Mouse (Mus musculus): ENCODE results near the gene Tsks. TPM values are rescaled to one million over a fixed set of nuclear protein-coding genes. Genes with fewer than 3 reads are reported as not detected.

The Tsks gene
- polyA plus RNA-seq, 1 experiment from 2014 or later = 0.13 TPM

- H3K9me3 ChIP-seq (replicated peaks; ENCODE audit: low read length) = no peaks in the 10 kb centered on the region
- ATAC-seq (replicated peaks; ENCODE audit: low FRiP score, low read depth) = no peak
- no peak overlapping the region for H3K27ac ChIP-seq
- peak; percentile 18; the same call in 1 of the 2 replicates for TF ChIP-seq CTCF (IDR thresholded peaks at IDR 0.05; ENCODE audit: low read depth)
- H3K27me3 ChIP-seq (ENCODE audit: insufficient read depth, low read length) = no peaks in the 10 kb centered on the region
- peaks cover 60% of the 10 kb centered on the region for H3K36me3 ChIP-seq (ENCODE audit: insufficient read depth, low read length)
- no peak for DNase-seq (ENCODE audit: low spot score)
- WGBS = 94% methylated on average over 3 of the region's 3 CpGs
- peaks cover 8% of the 10 kb centered on the region for H3K4me1 ChIP-seq (replicated peaks; ENCODE audit: insufficient read depth, low read length)
- H3K9ac ChIP-seq (ENCODE audit: low read depth, low read length) = no peak overlapping the region
- H3K4me3 ChIP-seq (replicated peaks; ENCODE audit: low read depth, low read length) = no peak overlapping the region
- H3K4me2 ChIP-seq (ENCODE audit: low read length) = no peak overlapping the region
Measured at GRCm38 (mm10) chr7:44978300-44978699, 35.3 kb downstream of the Tsks start.

GRCm38 (mm10) chr7:44981539-44981938 lies 38.5 kb downstream of the Tsks start:
- no peaks in the 10 kb centered on the region for H3K27me3 ChIP-seq (ENCODE audit: insufficient read depth, low read length)
- no peak overlapping the region for H3K4me3 ChIP-seq (replicated peaks; ENCODE audit: low read depth, low read length)
- H3K36me3 ChIP-seq (ENCODE audit: insufficient read depth, low read length) = peaks cover 53% of the 10 kb centered on the region
- ATAC-seq (replicated peaks; ENCODE audit: low FRiP score, low read depth) (no peak), DNase-seq (ENCODE audit: low spot score) (no peak)
- H3K4me2 ChIP-seq (ENCODE audit: low read length) = no peak overlapping the region
- H3K9ac ChIP-seq (ENCODE audit: low read depth, low read length) = no peak overlapping the region
- TF ChIP-seq CTCF (IDR thresholded peaks at IDR 0.05; ENCODE audit: low read depth) = no peak
- WGBS = 94% methylated on average over 8 of the region's 8 CpGs
- peaks cover 10% of the 10 kb centered on the region; the same call in 1 of the 2 replicates for H3K4me1 ChIP-seq (replicated peaks; ENCODE audit: insufficient read depth, low read length)
- no peaks in the 10 kb centered on the region for H3K9me3 ChIP-seq (replicated peaks; ENCODE audit: low read length)
- no peak overlapping the region for H3K27ac ChIP-seq

GRCm38 (mm10) chr7:44983085-44983484 lies 40.1 kb downstream of the Tsks start:
- no peak for ATAC-seq (replicated peaks; ENCODE audit: low FRiP score, low read depth)

GRCm38 (mm10) chr7:44983944-44984832 lies 41.2 kb downstream of the Tsks start:
- Histone ChIP-seq H3K36me3 (ENCODE audit: insufficient read depth, low read length) (peaks cover 29% of the 10 kb centered on the region), H3K27ac (no peak overlapping the region), H3K4me2 (ENCODE audit: low read length) (peak overlapping the region; percentile 86), H3K9me3 (replicated peaks; ENCODE audit: low read length) (no peaks in the 10 kb centered on the region), H3K27me3 (ENCODE audit: insufficient read depth, low read length) (no peaks in the 10 kb centered on the region), H3K9ac (ENCODE audit: low read depth, low read length) (0 out of 2 replicates have a peak overlapping the region, but pooled peaks have one; percentile 18), H3K4me3 (replicated peaks; ENCODE audit: low read depth, low read length) (no peak overlapping the region), H3K4me1 (replicated peaks; ENCODE audit: insufficient read depth, low read length) (peaks cover 19% of the 10 kb centered on the region; the same call in 1 of the 2 replicates)
- 64% methylated on average over 7 of the region's 7 CpGs for WGBS
- no peak for ATAC-seq (replicated peaks; ENCODE audit: low FRiP score, low read depth)
- TF ChIP-seq CTCF (IDR thresholded peaks at IDR 0.05; ENCODE audit: low read depth) = no peak; the same call in 1 of the 2 replicates
- DNase-seq (ENCODE audit: low spot score) = no peak

More at GRCm38 (mm10) chr7:44983085-44983484, 40.1 kb downstream of the Tsks start:
- Histone ChIP-seq H3K4me3 (replicated peaks; ENCODE audit: low read depth, low read length) (no peak overlapping the region), H3K9me3 (replicated peaks; ENCODE audit: low read length) (no peaks in the 10 kb centered on the region), H3K36me3 (ENCODE audit: insufficient read depth, low read length) (peaks cover 41% of the 10 kb centered on the region), H3K4me2 (ENCODE audit: low read length) (no peak overlapping the region), H3K27me3 (ENCODE audit: insufficient read depth, low read length) (no peaks in the 10 kb centered on the region), H3K27ac (no peak overlapping the region), H3K9ac (ENCODE audit: low read depth, low read length) (no peak overlapping the region), H3K4me1 (replicated peaks; ENCODE audit: insufficient read depth, low read length) (peaks cover 15% of the 10 kb centered on the region; the same call in 1 of the 2 replicates)
- TF ChIP-seq CTCF (IDR thresholded peaks at IDR 0.05; ENCODE audit: low read depth) = peak; percentile 91
- 29% methylated on average over 6 of the region's 6 CpGs for whole genome bisulfite sequencing
- DNase-seq (ENCODE audit: low spot score) = peak; percentile 86

- Histone ChIP-seq H3K4me1 (replicated peaks; ENCODE audit: insufficient read depth, low read length) (peaks cover 19% of the 10 kb centered on the region; the same call in 1 of the 2 replicates), H3K27ac (0 out of 2 replicates have a peak overlapping the region, but pooled peaks have one; percentile 96), H3K9me3 (replicated peaks; ENCODE audit: low read length) (no peaks in the 10 kb centered on the region), H3K4me2 (ENCODE audit: low read length) (peak overlapping the region; percentile 86), H3K27me3 (ENCODE audit: insufficient read depth, low read length) (no peaks in the 10 kb centered on the region), H3K4me3 (replicated peaks; ENCODE audit: low read depth, low read length) (0 out of 2 replicates have a peak overlapping the region, but pooled peaks have one; percentile 97), H3K36me3 (ENCODE audit: insufficient read depth, low read length) (peaks cover 23% of the 10 kb centered on the region), H3K9ac (ENCODE audit: low read depth, low read length) (no peak overlapping the region)
- DNase-seq (ENCODE audit: low spot score) = no peak
- TF ChIP-seq CTCF (IDR thresholded peaks at IDR 0.05; ENCODE audit: low read depth) = no peak
- ATAC-seq (replicated peaks; ENCODE audit: low FRiP score, low read depth) = no peak
- 33% methylated on average over 3 of the region's 3 CpGs for WGBS
Measured at GRCm38 (mm10) chr7:44984833-44985164, 41.8 kb downstream of the Tsks start.

- TF ChIP-seq CTCF (IDR thresholded peaks at IDR 0.05; ENCODE audit: low read depth) = peak; percentile 61
- Histone ChIP-seq H3K4me2 (ENCODE audit: low read length) (peak overlapping the region; percentile 86), H3K36me3 (ENCODE audit: insufficient read depth, low read length) (peaks cover 14% of the 10 kb centered on the region), H3K4me1 (replicated peaks; ENCODE audit: insufficient read depth, low read length) (peaks cover 19% of the 10 kb centered on the region; the same call in 1 of the 2 replicates), H3K27ac (peak overlapping the region; percentile 96), H3K27me3 (ENCODE audit: insufficient read depth, low read length) (no peaks in the 10 kb centered on the region), H3K4me3 (replicated peaks; ENCODE audit: low read depth, low read length) (peak overlapping the region; percentile 97), H3K9me3 (replicated peaks; ENCODE audit: low read length) (no peaks in the 10 kb centered on the region), H3K9ac (ENCODE audit: low read depth, low read length) (peak overlapping the region; percentile 97)
- peak; percentile 88 for DNase-seq (ENCODE audit: low spot score)
- peak; percentile 4 for ATAC-seq (replicated peaks; ENCODE audit: low FRiP score, low read depth)
- under 1% methylated on average over 45 of the region's 45 CpGs for WGBS
Measured at GRCm38 (mm10) chr7:44985595-44986191, 42.7 kb downstream of the Tsks start.

Data from kidney, postnatal 0 days (tissue).